Mouse (Mus musculus) heart, adult 2 months (tissue): ENCODE measurements around the gene Coq4.

Source experiments
- CTCF ChIP-seq: fragments of 200-600 bp; IDR thresholded peaks from 2 replicates; pipeline ENCODE4 v1.8.1; 2022; ENCODE audit warnings: antibody characterized with exemption, mild to moderate bottlenecking, moderate library complexity
- EP300 ChIP-seq: fragments of 200-500 bp; IDR thresholded peaks from 2 replicates; pipeline ENCODE4 v1.6.1; 2011; ENCODE audit warnings: low read depth, low read length, control low read depth; ENCODE audit not compliant: insufficient read depth
- POLR2A ChIP-seq: fragments of 200-500 bp; IDR thresholded peaks from 2 replicates; pipeline ENCODE4 v1.6.1; 2011; ENCODE audit warnings: mild to moderate bottlenecking, low read depth, low read length, control low read depth; ENCODE audit not compliant: insufficient read depth

GRCm38 (mm10) chr2:29784290-29784689 is 3.0 kb upstream of the Coq4 start:
- TF ChIP-seq CTCF (no peak), POLR2A (no peak), EP300 (no peak)
